Mouse (Mus musculus): ENCODE measurements around the gene Gm49396.
A peak's percentile ranks its signal among the peaks of the same experiment; 100 is the strongest.

The Gm49396 gene

DNA sequence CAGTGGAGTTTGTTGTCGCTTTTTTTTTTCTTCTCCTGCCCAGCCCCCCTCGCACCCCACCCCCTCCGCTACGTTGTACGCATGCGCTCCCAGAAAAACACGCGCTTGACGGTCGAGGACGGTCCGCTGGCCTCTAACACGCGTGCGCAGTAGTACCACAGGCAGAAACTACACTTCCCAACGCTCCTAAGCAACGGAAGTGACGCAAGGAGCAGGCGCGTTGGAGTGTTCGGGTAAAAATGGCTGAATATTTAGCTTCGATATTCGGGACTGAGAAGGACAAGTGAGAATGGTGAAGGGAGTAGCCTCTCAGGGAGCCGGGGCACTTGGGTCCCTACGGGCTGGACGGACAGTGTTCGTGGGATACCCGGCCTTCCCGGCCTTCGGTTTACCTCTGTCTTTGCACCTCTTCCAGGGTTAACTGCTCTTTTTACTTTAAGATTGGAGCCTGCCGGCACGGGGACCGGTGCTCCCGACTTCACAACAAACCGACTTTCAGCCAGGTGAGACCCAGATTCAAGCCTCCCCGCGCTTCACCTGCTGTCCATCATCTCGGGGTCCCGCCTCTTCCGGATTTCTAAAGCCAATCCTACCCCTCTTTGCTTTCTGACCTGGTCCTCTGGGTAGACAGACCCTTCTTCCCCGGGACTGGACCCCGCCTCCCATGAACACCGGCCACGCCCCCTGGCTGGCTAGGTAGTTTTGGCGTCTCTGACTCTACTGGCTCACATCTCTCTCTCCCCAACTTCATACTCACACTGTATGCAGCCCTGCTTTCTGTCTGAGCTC, at the start of gene Gm49396, which contains the start of the genes U2af1l4 and Psenen:
Gene Gm49396, plus strand, starts transcription at position 228 of the 789 bp plus-strand sequence.
Gene U2af1l4, plus strand, starts transcription at position 185 of the 789 bp plus-strand sequence.
Gene Psenen, minus strand, starts transcription at position 511 of the 789 bp plus-strand sequence.
- peak; percentile 94 to 96 for DNase-seq (ENCODE audit: low spot score in 2 of 2)

- DNase-seq (ENCODE audit: low spot score in 2 of 2): no peak
Measured at GRCm38 (mm10) chr7:30515003-30515760, 48.0 kb upstream of the Gm49396 start.

- DNase-seq (ENCODE audit: low spot score in 2 of 2): no peak
Measured at GRCm38 (mm10) chr7:30518325-30518724, 44.8 kb upstream of the Gm49396 start.

DNA sequence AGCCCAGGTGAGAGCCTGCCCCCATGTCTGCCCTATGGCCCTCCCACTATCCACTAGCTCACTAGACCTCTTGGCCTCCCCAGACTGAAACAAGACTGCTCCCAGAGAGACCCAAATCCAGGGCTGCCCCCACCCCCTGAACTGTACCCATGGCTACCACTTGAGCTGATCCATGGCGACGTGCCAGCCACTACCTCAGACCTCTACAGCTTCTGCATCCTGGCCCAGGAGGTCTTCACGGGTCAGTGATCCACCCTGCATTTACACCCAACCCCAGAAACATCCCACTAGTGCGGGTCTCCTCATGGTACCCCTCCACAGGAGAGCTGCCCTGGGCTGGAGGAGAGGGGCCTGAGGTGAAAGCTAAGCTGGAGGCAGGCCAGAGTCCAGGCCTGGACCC, 42.7 kb upstream of the Gm49396 start:
- no peak for DNase-seq (ENCODE audit: low spot score in 2 of 2)

- no peak for DNase-seq (ENCODE audit: low spot score in 2 of 2)
Measured at GRCm38 (mm10) chr7:30520856-30521255, 42.3 kb upstream of the Gm49396 start.

GRCm38 (mm10) chr7:30522871-30523270, 40.3 kb upstream of the Gm49396 start:
- DNase-seq (ENCODE audit: low spot score in 2 of 2): no peak

- DNase-seq (ENCODE audit: low spot score in 2 of 2): no peak
Measured at GRCm38 (mm10) chr7:30524487-30524886, 38.7 kb upstream of the Gm49396 start.

GRCm38 (mm10) chr7:30525954-30526353, 37.2 kb upstream of the Gm49396 start:
- no peak for DNase-seq (ENCODE audit: low spot score in 2 of 2)

GRCm38 (mm10) chr7:30526399-30526798, 36.7 kb upstream of the Gm49396 start:
- no peak for DNase-seq (ENCODE audit: low spot score in 2 of 2)

GRCm38 (mm10) chr7:30526981-30527380, 36.2 kb upstream of the Gm49396 start:
- no peak for DNase-seq (ENCODE audit: low spot score in 2 of 2)

GRCm38 (mm10) chr7:30531291-30531815, 31.8 kb upstream of the Gm49396 start:
- no peak for DNase-seq (ENCODE audit: low spot score in 2 of 2)

DNA sequence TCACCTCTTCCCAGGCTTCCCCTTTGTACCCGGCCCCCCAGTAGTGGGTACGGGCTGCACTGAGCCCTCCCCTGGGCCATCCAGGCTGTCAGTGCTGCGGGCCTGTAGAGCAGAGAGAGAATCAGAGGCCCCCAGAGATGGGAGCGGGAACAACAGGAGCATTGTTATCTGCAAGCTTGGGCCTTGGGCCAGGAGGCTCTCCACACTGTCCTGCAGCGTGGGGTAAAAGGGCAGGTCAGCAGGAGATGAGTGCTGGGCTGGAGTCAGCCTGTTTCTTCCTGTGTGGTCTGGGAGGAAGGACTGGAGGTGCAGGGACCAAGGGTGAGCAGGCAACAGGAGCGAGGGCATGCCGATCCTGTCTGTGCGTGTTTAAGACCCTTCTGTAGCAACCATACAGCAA, 30.2 kb upstream of the Gm49396 start:
- DNase-seq (ENCODE audit: low spot score in 2 of 2): no peak

DNA sequence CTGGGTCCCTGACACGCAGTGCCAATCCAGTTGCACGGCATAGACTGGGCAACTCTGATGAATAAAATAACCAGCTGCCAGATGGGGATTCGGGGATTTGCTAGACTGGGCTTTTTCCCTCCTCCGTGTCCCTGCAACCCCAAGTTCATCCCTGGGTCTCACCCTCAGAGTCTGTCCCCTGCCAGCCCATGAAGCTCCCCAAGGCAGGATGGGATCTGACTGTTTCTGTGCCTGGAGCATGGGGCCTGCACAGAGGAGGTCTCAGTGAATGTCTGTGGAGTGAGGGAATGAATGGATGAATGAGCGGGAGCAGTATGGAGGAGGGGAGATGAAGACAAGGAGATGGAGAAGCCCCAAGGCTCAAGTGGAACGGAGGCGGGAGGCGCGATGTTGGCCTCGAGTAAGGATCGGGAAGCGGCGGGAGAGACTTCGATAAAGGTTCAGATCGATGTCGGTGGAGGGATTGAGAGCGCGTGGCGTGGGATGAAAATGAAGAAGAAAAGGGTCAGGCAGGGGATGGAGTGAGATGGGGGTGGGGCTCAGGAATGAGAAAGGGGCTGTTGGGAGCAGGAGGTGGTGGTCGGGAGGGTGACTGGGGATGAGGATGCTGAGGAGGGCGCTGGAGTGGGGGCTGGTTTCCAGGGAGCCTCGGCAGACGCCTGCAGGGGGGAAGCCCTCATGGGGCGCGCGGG, 29.1 kb upstream of the Gm49396 start:
- DNase-seq (ENCODE audit: low spot score in 2 of 2): no peak

- peak; percentile 92 to 95 for DNase-seq (ENCODE audit: low spot score in 2 of 2)
Measured at GRCm38 (mm10) chr7:30534633-30535577, 28.2 kb upstream of the Gm49396 start, which contains the start of gene Arhgap33. Gene Arhgap33 (minus strand): TSS chr7:30535060.

DNA sequence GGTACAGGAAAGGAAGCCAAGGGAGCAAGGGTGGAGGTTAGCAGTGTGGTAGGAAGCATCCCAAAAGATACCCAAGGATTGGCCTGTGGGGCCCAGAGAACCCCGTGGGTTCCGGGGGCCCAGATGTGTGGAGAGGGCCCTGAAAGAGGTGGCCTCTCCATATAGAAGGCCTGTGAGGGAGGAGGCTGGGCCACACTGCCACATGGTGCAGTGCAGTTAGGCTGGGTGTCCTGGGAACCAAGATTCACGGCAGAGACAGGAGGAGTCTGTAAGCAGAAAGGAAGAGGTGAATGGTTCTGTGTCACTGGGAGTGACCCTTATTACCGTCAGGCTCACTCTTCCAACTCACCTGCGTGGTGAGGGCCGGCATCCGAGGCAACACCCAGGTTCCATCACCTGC, 22.6 kb upstream of the Gm49396 start:
- no peak for DNase-seq (ENCODE audit: low spot score in 2 of 2)

DNA sequence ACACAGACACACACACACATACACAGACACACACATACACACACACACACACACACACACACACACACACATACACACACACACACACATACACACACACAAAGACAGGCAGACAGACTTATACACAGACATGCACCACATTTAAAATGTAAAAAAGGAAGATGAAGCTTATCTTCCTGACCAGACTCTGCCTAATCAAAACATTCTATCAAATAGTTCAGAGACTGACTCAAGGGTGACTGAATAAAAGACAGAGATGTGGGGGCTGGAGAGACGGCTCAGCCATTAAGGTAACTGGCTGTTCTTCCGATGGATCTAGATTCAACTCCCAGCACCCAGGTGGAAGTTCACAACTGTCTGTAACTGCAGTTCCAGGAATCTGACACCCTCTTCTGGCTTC, 18.8 kb upstream of the Gm49396 start:
- no peak for DNase-seq (ENCODE audit: low spot score in 2 of 2)

DNA sequence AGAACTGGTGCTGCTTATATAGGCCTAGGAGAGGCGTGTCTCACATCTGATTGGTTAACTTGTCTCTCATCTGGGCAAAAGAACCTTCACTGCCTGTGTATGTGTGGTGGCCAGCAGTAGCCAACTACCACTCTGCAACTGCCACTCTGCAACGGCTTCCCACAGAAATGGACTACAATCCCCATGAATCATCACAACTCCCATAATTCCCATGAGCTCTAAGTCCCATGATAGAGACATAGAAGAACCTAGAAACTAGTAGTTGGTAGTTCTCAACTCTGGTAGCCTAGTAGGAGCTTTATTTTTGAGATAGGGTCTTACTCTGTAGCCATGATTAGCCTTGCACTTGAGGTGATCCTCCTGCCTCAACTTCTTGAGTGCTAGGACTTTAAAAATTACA, 13.3 kb upstream of the Gm49396 start:
- no peak for DNase-seq (ENCODE audit: low spot score in 2 of 2)

DNA sequence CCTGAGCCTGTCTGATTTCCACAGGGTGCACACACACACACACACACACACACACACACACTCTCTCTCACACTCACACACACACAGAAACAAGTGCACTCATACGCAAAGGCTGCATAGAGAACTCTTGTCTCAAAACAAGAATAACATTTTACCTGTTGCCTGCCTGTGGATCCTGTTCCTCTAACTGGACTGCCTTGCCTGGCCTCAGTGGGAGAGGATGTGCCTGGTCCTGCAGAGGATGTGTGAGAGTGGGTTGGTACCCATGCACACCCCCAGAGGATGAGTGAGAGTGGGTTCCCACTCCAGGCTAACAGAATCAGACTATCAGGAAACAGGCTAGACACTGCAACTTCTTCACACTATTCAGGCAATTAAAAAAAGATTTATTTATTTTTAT, 12.5 kb upstream of the Gm49396 start:
- DNase-seq (ENCODE audit: low spot score in 2 of 2): no peak

- DNase-seq (ENCODE audit: low spot score in 2 of 2): no peak
Measured at GRCm38 (mm10) chr7:30551445-30552101, 11.6 kb upstream of the Gm49396 start.
